Mouse (Mus musculus) liver, adult (tissue): ENCODE data around the gene Agpat2.

Source experiments
- GATA4 ChIP-seq: IDR thresholded peaks from 2 replicates; pipeline ENCODE4 v1.6.1; 2014; ENCODE audit warnings: mild to moderate bottlenecking, low read length; ENCODE audit not compliant: insufficient replicate concordance

The Agpat2 gene

GRCm38 (mm10) chr2:26632541-26633395 is 28.6 kb upstream of the Agpat2 start:
- no peak for TF ChIP-seq GATA4

GRCm38 (mm10) chr2:26628792-26629437 is 24.7 kb upstream of the Agpat2 start:
- no peak for TF ChIP-seq GATA4

DNA sequence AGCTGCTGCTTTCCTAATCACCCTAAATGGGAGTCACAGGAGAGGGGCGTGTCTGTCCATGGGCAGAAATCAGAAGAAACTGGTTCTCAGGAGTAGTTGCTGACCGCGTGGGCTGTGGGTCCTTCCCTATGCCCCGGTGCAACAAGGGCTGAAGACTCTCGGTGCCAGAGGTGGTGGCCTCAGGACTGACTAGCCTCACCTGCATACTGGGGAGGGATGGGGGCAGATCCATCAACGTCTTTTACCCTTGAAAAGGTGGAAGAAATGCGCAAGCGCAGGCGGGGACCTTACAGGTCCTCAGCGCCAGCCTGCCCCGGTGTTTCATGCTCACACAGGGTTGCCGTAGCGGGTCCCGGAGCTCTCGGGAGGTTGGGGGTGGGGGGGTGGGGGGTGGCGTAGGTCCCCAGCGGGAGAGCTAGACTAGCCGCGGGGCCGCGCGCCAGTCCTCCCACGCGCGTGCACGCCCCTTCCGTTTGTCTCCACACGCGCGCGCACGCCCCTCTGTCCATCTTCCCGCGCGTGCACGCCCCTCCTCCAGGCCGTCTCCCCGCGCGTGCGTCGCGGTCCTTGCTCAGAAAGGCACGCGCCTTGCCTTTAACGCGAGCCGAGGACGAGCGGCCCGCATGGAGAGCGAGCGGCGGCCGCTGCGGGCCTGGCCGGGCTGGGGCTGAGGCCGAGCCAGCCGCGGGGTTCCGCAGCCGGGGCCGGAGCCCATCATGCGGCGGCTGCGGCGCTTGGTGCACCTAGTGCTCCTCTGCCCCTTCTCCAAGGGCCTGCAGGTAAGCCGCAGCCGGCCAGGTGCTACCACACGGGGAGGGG is 23.9 kb upstream of the Agpat2 start, which contains the start of gene Fam69b:
Gene Fam69b (plus strand): TSS at position 537 of the 819 bp plus-strand sequence.
- no peak for TF ChIP-seq GATA4

GRCm38 (mm10) chr2:26626081-26626480 is 21.9 kb upstream of the Agpat2 start:
- no peak for TF ChIP-seq GATA4

GRCm38 (mm10) chr2:26625419-26625818 is 21.2 kb upstream of the Agpat2 start:
- TF ChIP-seq GATA4 = no peak

- TF ChIP-seq GATA4 = no peak
Measured at GRCm38 (mm10) chr2:26622984-26623383, 18.8 kb upstream of the Agpat2 start.

DNA sequence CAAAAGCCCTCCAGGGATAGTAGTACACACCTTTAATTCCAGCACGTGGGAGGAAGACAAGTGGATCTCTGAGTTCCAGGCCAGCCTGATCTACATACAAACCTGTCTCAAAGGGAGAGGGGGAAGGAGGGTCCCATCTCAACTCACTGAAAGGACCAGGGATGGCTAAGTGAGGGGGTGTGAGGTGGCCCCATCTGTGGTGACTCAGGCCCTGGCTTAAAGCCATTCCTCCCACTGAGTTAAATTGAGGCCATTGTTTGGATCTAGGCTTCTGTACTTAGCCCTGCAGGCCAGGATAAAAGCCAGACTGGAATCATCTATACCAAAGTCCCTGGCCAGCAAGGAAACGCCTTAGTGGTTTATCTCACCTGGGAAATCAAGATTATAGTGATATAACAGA is 17.0 kb upstream of the Agpat2 start:
- no peak for TF ChIP-seq GATA4

- no peak for TF ChIP-seq GATA4
Measured at GRCm38 (mm10) chr2:26617928-26618327, 13.7 kb upstream of the Agpat2 start.

- TF ChIP-seq GATA4 = no peak
Measured at GRCm38 (mm10) chr2:26617331-26617730, 13.1 kb upstream of the Agpat2 start.

DNA sequence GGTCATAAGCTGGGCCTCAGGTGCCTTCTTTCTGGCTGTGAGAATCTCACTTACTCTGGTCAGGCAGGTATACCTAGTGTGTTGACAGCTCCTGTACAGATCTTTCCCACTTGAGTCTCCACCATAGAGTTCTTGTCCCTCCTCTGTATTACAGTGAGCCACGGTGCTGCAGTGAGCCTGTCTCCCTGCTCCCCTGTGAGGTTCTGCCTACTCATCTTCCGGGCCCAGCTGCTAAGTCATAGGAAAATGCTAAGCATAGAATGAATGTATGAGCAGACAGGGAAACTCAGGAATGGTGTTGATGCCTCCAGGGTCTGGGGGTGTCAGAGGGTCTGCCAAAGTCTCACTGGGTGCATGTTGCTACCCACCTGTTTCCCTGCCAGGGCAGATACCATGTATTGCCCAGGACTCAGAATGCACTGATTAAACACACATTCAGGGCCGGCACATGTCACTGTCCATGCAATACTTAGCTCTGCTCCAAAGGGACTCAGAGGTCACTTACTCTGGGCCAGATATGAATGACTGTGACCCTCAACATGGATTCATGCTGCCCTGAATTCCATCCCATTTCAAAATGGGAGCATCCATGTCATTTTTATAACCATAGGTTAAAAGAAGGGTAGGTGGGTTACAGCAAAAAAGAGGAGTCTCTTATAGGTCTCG is 11.4 kb upstream of the Agpat2 start:
- no peak for TF ChIP-seq GATA4

DNA sequence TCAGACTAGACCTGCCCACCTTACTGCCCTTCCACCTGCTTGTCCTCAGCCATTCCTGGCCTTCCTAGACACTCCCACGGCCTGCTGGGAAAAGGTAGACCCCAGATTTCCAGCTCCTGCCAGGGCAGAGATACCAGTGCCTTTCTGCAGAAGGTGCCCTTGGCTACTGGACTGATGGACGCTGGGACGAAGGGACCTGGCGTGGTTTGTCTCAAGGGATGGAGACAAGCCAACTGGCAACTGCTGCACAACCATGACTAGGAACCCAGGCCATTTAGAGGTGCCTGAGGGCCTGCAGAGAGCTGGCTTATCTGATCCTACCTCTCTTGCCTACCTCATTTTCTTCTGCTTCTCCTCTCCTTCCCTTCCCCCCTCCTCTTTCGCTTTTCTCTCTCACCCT is 10.7 kb upstream of the Agpat2 start:
- no peak for TF ChIP-seq GATA4

GRCm38 (mm10) chr2:26611896-26612295 is 7.7 kb upstream of the Agpat2 start:
- TF ChIP-seq GATA4 = no peak

GRCm38 (mm10) chr2:26611054-26611453 is 6.8 kb upstream of the Agpat2 start:
- no peak for TF ChIP-seq GATA4

GRCm38 (mm10) chr2:26610526-26610925 is 6.3 kb upstream of the Agpat2 start:
- no peak for TF ChIP-seq GATA4

GRCm38 (mm10) chr2:26609261-26609661 is 5.0 kb upstream of the Agpat2 start:
- no peak for TF ChIP-seq GATA4
